Mouse (Mus musculus) heart, postnatal 10 days (tissue): ENCODE measurements around the gene Clec5a. TPM values are rescaled to one million over a fixed set of nuclear protein-coding genes. Genes with fewer than 3 reads are reported as not detected.

Experiments
- total RNA-seq, 2 experiments: library from RNA; stranded (reverse); gene quantifications; 2 replicates each; pipeline ENCODE4 v1.2.3; 2021

The Clec5a gene
- total RNA-seq, 2 experiments from 2014 or later: 0.93 to 1.1 TPM

Other genes starting within 250 kb of the Clec5a start
- gene E330009J07Rik, start 149.7 kb downstream of the Clec5a start, total RNA-seq: 1 to 10 TPM; 3.0 to 4.4 TPM
- not detected for gene Wee2, start 146.7 kb downstream of the Clec5a start, total RNA-seq
- 10 to 100 TPM; 35.6 to 38.0 TPM for gene Ssbp1, start 114.5 kb downstream of the Clec5a start, total RNA-seq
- not detected for gene Tas2r137, start 94.6 kb downstream of the Clec5a start, total RNA-seq
- gene Tas2r108, start 92.3 kb downstream of the Clec5a start, total RNA-seq: not detected
- gene Prss37, start 66.3 kb downstream of the Clec5a start, total RNA-seq: not detected
- gene Olfr461, start 30.8 kb downstream of the Clec5a start, total RNA-seq: not detected
- gene Olfr460, start 16.3 kb downstream of the Clec5a start, total RNA-seq: not detected
- not detected for gene Tas2r138, start 27.5 kb upstream of the Clec5a start, total RNA-seq
- gene Mgam, start 43.0 kb upstream of the Clec5a start, total RNA-seq: 1 to 10 TPM; 1.2 to 1.4 TPM